Mouse (Mus musculus) heart, adult 8-10 months (tissue): ENCODE results near the gene Agbl2. TPM values are rescaled to one million over a fixed set of nuclear protein-coding genes. Genes with fewer than 3 reads are reported as not detected.

Source experiments
- DNase-seq: peaks from one replicate; pipeline ENCODE4 v3.0.0; 2022; ENCODE audit warnings: low spot score
- total RNA-seq, 4 experiments: library from RNA; stranded (reverse); gene quantifications; 2 replicates each; pipeline ENCODE4 v1.2.4; 2022

Agbl2 gene
- total RNA-seq, 4 experiments from 2014 or later: 1.0 to 2.4 (median 1.6) TPM

DNA sequence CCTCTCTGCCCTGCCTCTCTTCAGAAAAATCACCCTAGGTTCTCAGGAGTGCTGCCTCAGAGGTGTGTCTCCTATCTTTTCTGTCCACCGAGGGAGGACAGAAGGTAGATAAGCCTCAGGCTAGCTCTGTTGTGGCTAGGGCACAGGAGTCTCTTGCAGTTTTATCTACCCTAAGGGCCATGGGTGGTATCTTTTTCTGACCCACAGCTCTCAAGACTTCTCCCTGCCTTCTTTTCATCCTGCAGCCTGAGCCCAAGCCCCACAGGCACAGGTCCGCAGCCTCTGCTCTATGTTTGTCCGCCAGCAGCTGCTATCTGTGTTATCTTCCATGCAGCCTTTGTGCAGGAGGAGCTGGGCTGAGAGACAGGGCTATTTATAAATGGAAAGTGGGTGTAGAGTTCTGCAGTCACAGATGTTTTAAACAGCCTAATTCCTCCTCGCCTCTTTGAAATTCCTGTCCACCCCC, 87.6 kb downstream of the Agbl2 start:
- no peak for DNase-seq

DNA sequence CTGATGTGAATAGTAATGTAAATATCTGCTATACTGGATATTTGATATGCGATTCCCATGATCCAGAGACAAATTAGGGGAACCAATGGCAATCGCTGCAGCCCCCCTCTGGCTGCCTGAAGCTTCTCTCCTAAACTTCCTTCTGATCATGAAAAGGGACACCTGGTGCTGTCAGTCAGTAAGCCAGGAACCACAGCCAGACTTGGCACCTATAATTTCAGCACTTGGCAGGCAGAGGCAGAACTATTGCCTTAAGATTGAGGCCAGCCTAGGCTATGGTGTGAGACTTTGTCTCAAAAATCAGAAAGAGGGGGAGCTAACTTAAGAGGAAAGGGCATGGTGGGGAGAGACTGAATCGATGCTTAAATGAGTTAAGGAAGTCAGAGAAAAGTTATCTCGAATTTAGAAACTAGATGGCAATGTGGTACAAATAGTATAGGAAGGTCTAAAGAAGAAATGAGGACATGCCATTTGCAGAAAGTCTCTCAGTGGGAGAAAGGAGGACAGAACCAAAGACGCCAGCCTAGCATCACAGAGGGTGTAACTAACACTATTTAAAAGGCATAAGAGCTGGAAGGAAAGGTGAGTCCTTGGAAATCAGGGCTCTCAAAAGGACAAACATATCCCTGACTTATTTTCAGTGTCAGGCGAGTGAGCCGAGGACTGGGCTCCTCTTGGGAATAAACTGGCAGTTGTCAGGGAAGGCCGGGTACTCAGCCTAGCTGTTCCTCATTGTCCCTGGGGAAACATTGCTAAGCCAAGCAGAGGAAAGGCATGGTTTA, 88.8 kb downstream of the Agbl2 start:
- no peak for DNase-seq

DNA sequence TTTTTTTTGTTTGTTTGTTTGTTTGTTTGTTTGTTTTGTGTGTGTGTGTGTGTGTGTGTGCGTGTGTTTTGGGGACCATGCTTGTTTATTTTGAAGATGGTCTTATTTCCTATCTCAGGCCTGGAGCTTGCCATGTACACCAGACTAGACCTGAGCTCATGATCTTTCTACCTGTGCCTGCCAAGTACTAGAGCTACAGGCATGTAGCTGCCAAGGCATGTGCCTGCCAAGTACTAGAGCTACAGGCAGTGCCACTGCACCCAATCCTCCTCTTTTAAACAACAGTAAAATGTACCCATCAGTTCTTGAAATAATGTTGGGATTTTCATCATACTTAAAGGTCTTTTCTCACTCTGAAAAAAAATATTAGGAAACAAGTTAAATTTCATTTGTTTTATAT, 91.5 kb downstream of the Agbl2 start:
- DNase-seq: no peak

DNA sequence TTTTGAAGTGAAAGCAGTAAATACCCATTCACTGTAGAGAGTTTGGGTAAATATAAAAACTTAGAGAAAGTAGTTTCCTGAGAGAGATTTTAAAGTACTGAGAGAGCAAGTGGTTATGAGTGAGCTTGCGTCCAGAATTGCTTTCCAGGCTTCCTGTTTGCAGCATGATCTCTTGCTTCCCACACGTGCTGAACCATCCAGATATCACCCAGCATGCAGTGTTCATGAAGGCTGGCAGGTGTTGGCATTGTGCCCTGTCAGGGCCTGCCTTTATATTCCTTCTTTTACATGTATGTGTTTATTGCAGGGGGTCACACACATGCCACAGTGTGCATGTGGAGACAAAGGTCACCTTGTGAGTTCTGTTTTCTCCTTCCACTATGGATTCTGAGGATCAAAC, 92.7 kb downstream of the Agbl2 start:
- DNase-seq: no peak

DNA sequence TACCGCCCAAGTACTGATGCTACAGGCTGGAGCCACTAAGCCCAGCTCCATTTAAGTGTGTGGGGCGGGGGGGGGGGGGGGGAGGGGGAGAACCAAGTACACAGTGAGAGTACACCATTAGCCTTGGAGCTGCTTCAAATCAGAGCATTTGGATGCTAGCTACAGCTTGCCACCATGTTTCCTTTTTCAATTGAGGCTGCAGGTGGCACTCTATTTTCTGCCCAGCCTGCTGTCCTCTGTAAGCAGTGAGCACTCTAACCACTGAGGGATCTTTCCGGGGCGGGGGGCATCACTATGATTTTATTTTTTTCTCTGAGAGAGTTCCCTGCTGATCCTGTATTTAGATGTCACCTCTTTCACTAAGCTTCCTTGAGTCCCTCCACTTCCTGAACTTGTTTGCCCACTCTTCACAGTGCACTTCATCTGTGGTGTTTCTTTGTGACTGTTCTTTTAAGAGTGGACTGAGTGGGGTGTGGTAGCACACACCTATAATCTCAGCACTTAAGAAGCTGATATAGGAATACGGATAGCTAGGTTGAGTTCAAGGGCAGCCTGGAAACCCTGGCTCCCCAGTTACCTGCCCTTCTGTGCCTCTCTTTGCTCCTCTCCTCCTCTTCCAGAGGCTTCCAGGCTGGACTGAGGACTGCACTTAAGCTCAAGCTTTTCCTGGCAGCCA, 95.2 kb downstream of the Agbl2 start:
- DNase-seq: no peak

DNA sequence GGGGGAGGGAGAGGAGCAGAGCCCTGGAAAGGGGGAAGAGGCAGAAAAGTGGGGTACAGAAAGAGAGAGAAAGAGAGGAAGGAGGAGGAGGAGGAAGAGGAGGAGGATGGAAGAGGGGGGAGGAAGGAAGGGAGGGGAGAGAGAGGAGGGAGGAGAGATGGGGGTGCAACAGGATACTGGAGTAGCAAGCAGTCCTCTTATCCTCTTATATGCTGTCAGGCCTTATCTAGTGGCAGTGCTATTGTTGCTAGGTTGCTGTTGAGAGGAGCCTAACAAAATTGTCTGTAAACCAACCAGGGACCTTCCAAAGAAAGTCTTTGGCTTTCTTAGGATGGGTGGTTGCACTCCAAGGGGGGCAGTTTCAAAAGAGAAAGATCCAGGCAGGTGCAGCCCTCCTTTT, 96.9 kb downstream of the Agbl2 start:
- no peak for DNase-seq

DNA sequence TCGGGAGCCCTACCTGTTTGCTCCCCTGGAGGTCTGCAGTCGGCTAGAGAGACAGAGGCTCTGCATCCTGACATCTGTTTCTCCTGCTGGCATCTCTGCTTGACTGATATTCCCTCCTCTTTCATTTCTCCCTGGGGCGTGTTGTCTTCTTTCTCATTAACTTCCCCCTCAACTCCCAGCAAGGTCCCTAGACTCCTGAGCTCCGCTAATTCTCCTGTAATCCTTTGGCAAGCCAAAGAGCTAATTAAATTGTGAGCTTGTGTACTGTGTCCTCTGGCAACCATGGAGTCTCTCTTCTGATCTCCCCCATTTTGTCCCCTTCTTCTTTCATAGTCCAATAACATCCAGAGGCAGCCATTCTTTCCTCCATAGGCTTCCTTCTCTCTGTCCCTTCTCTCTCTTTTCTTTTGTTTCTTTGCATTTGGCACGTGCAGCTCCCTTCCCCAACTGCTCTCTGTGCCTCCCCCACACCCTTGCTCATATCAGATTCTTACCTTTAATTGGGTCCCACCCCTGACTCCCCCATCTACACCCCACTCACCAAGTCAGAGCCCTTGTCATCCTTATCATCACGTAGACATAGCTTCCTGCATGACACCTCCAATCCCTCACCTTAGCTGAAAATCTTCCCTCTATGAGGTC, 97.7 kb downstream of the Agbl2 start:
- no peak for DNase-seq

DNA sequence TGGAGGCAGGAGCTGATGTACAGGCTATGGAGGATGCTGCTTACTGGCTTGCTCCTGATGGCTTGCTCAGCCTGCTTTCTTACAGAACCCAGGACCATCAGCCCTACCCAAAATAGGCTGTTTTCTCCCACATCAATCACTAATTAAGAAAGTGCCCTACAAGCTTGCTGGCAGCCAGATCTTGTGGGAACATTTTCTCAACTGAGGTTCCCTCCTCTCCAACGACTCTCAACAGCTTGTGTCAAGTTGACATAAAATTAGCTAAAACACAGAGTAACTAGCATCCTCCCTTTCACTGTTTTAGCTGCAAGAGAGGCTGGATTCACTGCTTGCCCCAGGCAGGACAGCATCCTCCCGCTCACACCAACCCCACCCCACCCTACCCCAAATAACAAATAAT, 99.3 kb downstream of the Agbl2 start:
- no peak for DNase-seq

Other genes with a start within 250 kb of the Agbl2 start
- gene Ptprj, start 202.1 kb upstream of the Agbl2 start, total RNA-seq: 1 to 10 TPM; 6.0 to 7.3 (median 7.0) TPM
- 10 to 100 TPM in 3 of 4 experiments, 1 to 10 TPM in 1; 9.6 to 14.1 (median 13.6) TPM for gene Nup160, start 105.5 kb upstream of the Agbl2 start, total RNA-seq
- gene Fnbp4, start 37.4 kb upstream of the Agbl2 start, total RNA-seq: 10 to 100 TPM; 11.1 to 18.2 (median 14.5) TPM
- gene Mtch2, start 64.4 kb downstream of the Agbl2 start, total RNA-seq: 100 to 1,000 TPM; 165 to 183 (median 182) TPM
- gene C1qtnf4, start 103.1 kb downstream of the Agbl2 start, total RNA-seq: 1 to 10 TPM; 2.6 to 4.9 (median 3.5) TPM
- gene Kbtbd4, start 122.0 kb downstream of the Agbl2 start, total RNA-seq: 10 to 100 TPM; 21.7 to 28.3 (median 24.5) TPM
- gene Ndufs3, start 122.1 kb downstream of the Agbl2 start, total RNA-seq: 1,000 to 10,000 TPM in 1 of 4 experiments, 100 to 1,000 TPM in 3; 876 to 1,074 (median 969) TPM
- gene Celf1, start 157.7 kb downstream of the Agbl2 start, total RNA-seq: 10 to 100 TPM; 68.9 to 76.7 (median 74.4) TPM